In genomic region chr10:29313064-29313638, GRCm38 (mm10) we compare ENCODE assay signal across 1 mouse cellular context.
TF ChIP-seq lines count a peak whose summit lies in the region.

Echdc1 (plus strand) TSS chr10:29313166.

TF ChIP-seq in CH12.LX, 34 proteins besides CTCF, POLR2A, EP300 and RAD21 (continued from another document):
- peak; percentile 68 for TF ChIP-seq HCFC1 (IDR thresholded peaks at IDR 0.05; ENCODE audit: low read depth, low read length)
- no peak for TF ChIP-seq PAX5 (IDR thresholded peaks at IDR 0.05; ENCODE audit: low read length)
- TF ChIP-seq SIN3A (IDR thresholded peaks at IDR 0.05; ENCODE audit: low read length) = peak; percentile 16; the same call in 1 of the 2 replicates
- TF ChIP-seq RCOR1 (conservative IDR thresholded peaks at IDR 0.05; ENCODE audit: low read depth, low read length) = no peak
- no peak for TF ChIP-seq MAZ (IDR thresholded peaks at IDR 0.05; ENCODE audit: low read depth, low read length)
- no peak for TF ChIP-seq GABPA (IDR thresholded peaks at IDR 0.05; ENCODE audit: insufficient replicate concordance, low read depth, low read length)
- TF ChIP-seq TBP (conservative IDR thresholded peaks at IDR 0.05; ENCODE audit: low read depth, low read length) = 0 out of 2 replicates have a peak, but pooled peaks have one; percentile 30
- TF ChIP-seq MAX (IDR thresholded peaks at IDR 0.05; ENCODE audit: low read length) = no peak; the same call in 1 of the 2 replicates
- TF ChIP-seq MEF2A (IDR thresholded peaks at IDR 0.05; ENCODE audit: borderline replicate concordance, low read depth, low read length) = peak; percentile 15; the same call in 1 of the 2 replicates
- TF ChIP-seq NELFE (IDR thresholded peaks at IDR 0.05; ENCODE audit: low read depth, low read length) = peak; percentile 77
- TF ChIP-seq MXI1 (IDR thresholded peaks at IDR 0.05; ENCODE audit: low read depth, low read length) = peak; percentile 45; the same call in 1 of the 2 replicates
- no peak for TF ChIP-seq POLR2AphosphoS2 (IDR thresholded peaks at IDR 0.05; ENCODE audit: low read depth, low read length)
- no peak; the same call in 1 of the 2 replicates for TF ChIP-seq ETS1 (conservative IDR thresholded peaks at IDR 0.05; ENCODE audit: low read depth, low read length)
- TF ChIP-seq MAFK (IDR thresholded peaks at IDR 0.05; ENCODE audit: insufficient replicate concordance, low read length) = no peak
- no peak for TF ChIP-seq ZC3H11A (IDR thresholded peaks at IDR 0.05; ENCODE audit: low read depth, low read length)
- TF ChIP-seq USF2 (conservative IDR thresholded peaks at IDR 0.05; ENCODE audit: low read depth, low read length) = no peak
- no peak for TF ChIP-seq JUN (IDR thresholded peaks at IDR 0.05; ENCODE audit: insufficient read depth, low read depth, low read length)
- TF ChIP-seq CHD1 (IDR thresholded peaks at IDR 0.05; ENCODE audit: low read depth, low read length) = no peak
- no peak; the same call in 1 of the 2 replicates for TF ChIP-seq SMC3 (IDR thresholded peaks at IDR 0.05; ENCODE audit: low read depth, low read length)
- peak; percentile 92 for TF ChIP-seq ELF1 (IDR thresholded peaks at IDR 0.05; ENCODE audit: low read depth, low read length)
- no peak for TF ChIP-seq E2F4 (IDR thresholded peaks at IDR 0.05; ENCODE audit: insufficient replicate concordance, low read depth, low read length)
- TF ChIP-seq TCF12 (IDR thresholded peaks at IDR 0.05; ENCODE audit: low read depth, low read length) = peak; percentile 78
TF ChIP-seq in CH12.LX: peak in this region for 14.
